Mouse (Mus musculus) neutrophil, adult 5-6 weeks (primary cell): ENCODE results near the gene Naxd. TPM values are rescaled to one million over a fixed set of nuclear protein-coding genes. Genes with fewer than 3 reads are reported as not detected.

Experiments used
- ATAC-seq: fragments of 151-379, 151-347 bp; 2 replicates; pipeline ENCODE4 v1.8.0; 2017; ENCODE audit warnings: mild to moderate bottlenecking, moderate TSS enrichment; ENCODE audit not compliant: insufficient number of reproducible peaks, poor library complexity, low FRiP score, severe bottlenecking; ENCODE audit errors: extremely low read depth
- total RNA-seq: library from RNA; stranded (forward); fragments of 200-1000 nt; gene quantifications from 2 replicates; pipeline ENCODE4 v1.2.3, GENCODE M21; 2017

The Naxd gene
- total RNA-seq, 1 experiment from 2014 or later, result 63.1 TPM

DNA sequence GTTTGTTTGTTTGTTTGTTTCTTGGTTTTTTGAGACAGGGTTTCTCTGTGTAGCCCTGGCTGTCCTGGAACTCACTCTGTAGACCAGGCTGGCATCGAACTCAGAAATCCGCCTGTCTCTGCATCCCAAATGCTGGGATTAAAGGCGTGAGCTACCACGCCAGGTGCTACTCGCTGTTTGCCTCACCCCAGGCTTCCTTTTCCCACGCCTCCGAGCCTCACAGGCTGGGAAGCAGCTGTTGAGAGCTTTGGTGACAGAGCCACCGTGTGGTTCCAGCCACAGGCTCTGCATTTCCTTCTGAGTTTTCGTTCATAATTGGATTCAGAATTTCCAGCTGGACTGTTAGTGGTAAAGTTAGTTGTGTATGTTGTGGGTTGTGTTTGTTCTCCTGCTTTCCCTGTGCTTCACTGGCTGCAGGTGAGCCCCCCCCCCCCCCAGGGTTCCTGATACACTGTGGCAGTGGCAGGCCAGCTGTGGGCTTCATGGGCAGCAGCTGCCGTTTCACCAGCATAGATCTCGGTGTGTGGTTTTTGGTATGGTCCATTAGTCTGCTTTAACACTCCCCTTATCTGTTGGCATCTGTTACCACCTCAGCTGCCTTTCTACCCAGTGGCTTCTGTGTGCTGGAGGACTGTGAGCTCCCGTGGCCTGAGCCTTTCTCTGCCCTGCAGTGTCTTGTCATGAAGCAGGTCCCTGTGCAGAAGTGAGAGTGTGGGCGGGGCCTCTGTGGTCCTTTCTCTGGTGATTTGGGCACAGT lies 6.3 kb downstream of the Naxd start:
- ATAC-seq, result no peak

- ATAC-seq, result no peak
Measured at GRCm38 (mm10) chr8:11506074-11506473, 8.8 kb downstream of the Naxd start.

DNA sequence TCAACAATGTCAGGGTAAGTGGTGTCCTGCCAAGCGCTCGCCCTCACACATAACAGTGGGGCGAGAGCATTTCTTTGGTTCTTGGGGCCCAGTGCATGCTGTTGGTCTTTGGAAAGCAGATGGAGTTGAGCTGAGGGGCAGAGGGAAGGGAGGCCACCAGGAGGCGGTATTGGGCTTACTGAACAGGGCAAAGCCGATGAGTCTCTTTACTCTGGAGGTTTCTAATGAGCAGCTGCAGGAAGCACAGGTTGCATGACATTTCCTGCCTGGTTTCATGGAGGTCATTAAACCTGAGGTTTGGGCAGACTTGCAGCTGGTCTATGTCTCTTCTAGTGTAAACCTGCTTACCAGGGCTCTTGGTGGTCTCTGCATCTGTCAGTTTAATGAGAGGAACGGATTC lies 9.5 kb downstream of the Naxd start:
- ATAC-seq, result peak; percentile 50; the same call in 1 of the 2 replicates

GRCm38 (mm10) chr8:11508880-11509279 lies 11.6 kb downstream of the Naxd start:
- ATAC-seq, result no peak

- ATAC-seq, result no peak
Measured at GRCm38 (mm10) chr8:11510971-11511370, 13.7 kb downstream of the Naxd start.

DNA sequence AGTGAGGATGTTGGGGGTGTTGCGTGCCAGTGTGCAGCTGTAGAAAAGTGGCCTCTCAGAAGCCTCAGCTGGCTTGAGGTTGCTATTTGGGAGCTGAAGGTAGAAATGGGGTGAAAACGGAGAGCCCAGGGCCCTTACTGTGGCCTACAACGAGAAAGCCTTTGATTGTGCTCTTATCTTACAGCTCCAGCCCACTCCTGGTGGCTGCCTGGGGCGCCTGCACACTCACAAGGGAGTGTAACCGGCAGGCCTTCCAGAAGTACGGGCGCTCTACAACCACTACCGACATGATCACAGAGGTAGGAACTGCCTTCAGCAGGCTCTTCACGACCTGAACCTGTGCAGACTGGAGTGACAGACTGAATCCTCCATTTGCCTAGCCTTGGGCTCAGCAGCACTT lies 15.4 kb downstream of the Naxd start:
- no peak for ATAC-seq

DNA sequence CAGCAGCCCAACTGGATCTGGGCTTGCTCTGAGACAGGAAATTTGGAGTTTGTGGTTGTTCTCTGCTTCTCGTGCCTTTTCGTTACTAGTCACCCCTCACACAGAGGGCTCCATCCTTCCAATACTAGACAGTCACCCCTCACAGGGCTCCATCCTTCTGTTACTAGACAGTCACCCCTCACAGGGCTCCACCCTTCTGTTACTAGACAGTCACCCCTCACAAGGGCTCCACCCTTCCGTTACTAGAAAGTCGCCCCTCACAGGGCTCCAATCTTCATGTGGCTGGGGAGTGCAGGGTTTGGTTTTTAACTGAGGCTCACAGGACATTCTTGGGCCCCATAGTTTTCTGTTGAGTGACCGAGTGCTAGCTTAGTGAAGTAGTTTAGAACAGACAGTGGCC lies 15.9 kb downstream of the Naxd start:
- ATAC-seq, result no peak

DNA sequence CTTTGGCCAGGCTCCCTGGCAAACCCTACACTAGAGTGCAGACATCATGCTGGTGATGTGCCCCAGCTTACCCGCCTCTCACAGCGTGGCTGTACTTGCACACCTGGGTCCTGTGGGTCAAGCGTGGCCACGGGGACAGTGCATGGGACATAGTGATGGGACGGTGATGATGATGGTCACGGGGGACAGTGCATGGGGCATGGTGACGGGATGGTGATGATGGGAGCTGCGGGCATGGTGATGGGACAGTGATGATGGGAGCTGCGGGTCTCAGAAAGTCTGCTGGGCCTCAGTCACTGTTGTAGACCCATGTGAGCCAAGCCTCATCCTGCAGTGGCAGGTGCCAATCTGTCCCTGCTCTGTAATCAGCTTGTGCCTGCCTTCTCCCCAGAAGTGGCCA lies 19.0 kb downstream of the Naxd start:
- ATAC-seq, result no peak

GRCm38 (mm10) chr8:11517366-11518055 lies 20.2 kb downstream of the Naxd start:
- ATAC-seq, result peak; percentile 25; the same call in 1 of the 2 replicates

DNA sequence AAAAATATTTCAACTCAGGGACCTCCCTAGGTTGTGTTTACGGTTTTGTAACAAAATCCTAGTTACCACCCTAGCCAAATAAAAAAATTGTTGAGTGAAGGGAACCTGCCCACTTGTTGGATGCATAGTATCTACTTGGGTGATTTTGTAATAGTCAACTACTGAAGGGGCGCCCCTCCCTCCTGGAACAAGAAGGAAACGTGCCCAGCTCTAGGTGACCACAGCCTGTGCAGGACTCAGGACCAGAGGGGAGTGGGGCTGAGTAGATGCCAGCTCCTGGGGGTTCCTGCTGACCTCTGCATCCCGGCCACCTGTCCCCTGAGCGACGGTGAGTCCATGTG lies 20.7 kb downstream of the Naxd start:
- ATAC-seq, result no peak

DNA sequence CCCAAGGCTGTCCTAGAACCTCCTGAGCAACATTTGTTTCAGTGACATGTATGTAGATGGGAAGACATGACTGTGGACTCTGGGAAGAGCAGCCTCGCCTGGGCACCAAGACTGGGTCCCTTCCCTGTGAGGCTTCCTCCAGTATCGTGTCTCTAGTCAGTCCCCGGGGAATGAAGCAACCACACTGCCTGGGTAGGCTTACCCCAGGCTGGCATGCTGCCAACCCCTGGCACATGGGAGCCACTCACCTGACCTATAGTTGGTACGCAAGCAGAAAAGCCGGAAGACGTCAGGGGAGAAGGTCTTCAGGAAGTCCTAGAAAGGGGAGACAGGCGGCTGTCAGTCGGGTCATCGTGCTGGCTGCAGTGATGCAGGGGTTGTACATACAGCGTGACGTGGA lies 21.4 kb downstream of the Naxd start:
- no peak for ATAC-seq

DNA sequence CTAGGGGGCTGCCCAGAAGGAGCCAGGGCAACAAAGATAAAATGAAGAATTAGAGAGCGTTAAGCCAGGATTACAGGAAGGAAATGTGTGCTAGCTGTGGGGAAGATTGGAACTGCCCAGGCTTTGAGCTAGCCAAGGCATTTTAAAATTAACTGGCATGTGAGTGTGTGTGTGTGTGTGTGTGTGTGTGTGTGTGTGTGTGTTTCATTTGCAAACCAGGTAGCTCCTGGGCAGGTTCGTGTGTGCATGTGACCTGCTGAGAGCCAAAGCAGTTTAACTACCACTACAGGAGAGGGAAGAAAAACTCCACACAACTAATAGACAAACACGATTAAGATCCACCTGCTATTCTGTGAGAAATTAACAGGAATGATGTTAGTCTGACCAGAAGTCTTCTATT lies 26.0 kb downstream of the Naxd start:
- no peak for ATAC-seq

- no peak for ATAC-seq
Measured at GRCm38 (mm10) chr8:11530155-11530770, 33.0 kb downstream of the Naxd start.

DNA sequence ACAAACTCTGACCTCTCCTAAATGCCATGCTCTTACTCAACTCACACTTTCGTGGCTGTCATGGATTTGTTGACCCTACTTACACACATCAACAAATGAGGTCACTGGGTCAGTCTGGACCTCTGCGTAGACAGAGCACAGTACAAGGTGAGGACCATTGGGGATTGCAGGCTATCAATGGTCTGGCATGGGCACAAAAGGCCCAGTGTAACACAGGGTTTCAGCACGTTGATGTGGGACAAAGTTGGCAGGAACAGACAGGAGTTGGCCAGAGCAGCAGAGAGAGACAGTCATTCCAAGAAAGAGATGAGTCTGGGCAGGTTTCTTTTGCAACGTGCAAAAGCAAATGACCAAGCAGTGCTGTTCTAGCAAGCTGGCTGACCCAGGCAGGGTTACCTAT lies 33.5 kb downstream of the Naxd start:
- ATAC-seq, result no peak

GRCm38 (mm10) chr8:11534494-11534893 lies 37.2 kb downstream of the Naxd start:
- ATAC-seq, result no peak

DNA sequence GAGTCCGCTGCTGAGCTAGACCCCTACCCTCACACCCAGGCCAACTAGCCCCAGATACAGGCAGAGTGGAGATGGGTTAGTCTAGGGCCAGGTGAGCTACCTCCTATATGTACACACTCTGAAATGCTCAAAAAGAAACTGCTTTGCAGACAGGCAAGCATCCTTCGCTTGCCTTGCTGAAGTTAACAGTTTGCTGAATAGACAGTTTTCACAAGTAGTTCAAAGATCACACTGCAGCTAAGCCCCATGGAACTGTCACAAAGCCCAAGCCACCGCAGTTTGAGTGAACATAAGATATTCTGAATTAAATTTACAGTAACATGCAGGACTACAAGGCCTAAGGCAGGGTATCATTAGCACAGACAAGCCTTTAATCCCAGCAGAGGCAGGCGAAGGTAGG lies 41.7 kb downstream of the Naxd start:
- no peak for ATAC-seq

DNA sequence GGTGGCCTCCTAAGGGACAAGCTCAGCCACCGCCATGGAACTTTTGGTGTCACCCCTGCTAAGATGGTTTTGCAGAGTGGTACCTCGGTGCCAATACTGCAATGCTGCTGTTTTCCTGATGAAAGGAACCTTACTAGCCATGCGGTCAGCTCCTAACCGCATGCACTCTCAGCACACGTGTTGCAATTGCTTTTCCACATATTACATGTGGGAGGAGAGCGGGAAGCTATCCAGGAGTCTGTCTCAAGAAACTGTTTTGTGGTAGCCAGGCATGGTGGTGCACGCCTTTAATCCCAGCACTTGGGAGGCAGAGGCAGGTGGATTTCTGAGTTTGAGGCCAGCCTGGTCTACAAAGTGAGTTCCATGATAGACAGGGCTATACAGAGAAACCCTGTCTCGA lies 42.9 kb downstream of the Naxd start:
- no peak for ATAC-seq

DNA sequence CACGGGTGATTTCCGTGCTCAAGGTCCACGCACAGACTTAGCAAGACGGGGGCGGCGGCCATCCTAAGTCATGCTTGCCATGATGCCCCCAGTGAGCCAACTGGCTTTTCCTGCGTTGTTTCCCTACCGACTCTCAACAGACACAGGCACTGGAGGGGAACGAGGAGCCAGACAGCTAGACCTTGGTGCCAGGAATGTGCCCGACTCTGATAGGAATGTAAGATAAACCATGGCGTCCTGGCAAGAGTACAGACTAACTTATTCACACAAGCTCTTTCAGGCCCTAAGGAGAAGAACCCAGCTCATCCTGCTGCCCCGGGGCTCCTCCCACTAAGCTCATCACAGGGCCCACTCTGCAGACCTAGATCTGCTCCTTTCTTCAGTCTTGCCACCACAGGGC lies 44.7 kb downstream of the Naxd start:
- ATAC-seq, result no peak

- no peak for ATAC-seq
Measured at GRCm38 (mm10) chr8:11542866-11543265, 45.6 kb downstream of the Naxd start.

- ATAC-seq, result peak; percentile 54; the same call in 1 of the 2 replicates
Measured at GRCm38 (mm10) chr8:11544386-11544785, 47.1 kb downstream of the Naxd start.
